12 mouse cellular contexts compared by ENCODE assay signal in the genomic region with DNA sequence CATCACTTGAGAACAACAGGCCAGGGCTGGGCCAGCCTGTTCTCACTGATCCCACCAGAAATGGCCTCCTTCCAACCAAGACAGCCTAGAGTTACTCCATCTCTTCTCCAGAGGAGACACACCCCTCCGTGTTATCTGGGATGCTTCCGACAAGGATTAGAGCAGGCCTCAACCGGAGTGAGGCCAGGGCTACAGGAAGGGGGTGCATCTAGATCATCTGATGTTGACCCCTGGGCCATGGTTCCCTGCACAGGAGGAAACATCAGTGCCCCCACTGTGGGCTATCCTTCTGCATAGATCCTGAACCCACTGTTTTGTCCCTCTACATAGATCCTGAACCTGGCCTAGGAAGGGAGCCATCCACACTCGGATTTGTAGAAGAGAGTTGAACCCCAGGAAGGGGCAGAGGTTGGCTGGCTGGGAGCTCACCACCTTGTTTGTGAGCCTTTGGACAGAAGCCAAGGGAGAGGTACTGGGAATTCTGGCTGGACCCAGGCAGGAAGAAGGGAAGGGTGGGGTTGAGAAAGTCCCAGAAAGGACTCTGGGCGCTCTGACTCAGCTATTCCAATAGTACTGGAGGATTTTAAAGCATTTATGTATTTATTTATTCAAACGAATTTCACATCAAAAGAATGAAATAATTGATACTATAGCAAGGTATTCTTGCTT.
A peak's percentile ranks its signal among the peaks of the same experiment; 100 is the strongest.
DNase-seq lines count a peak whose midpoint lies in the region; ATAC-seq and TF ChIP-seq lines count a peak whose summit lies in the region.
"Had no signal": no experiment of that assay in that cellular context is flagged by ENCODE, and none has a peak within 500 bp of the region (broad histone marks: within the 10 kb centered on the region; RNA-seq: fewer than 3 reads in every experiment).

No protein-coding gene starts in this region.

- no peak overlapping the region for H3K4me2 ChIP-seq in heart, postnatal 0 days (ENCODE audit: low read depth, low read length)
- H3K4me2 ChIP-seq: embryonic facial prominence, embryonic 12.5 days had no signal

- peaks cover 69% of the 10 kb centered on the region for H3K36me3 ChIP-seq in heart, postnatal 0 days (replicated peaks; ENCODE audit: control insufficient read depth, insufficient read depth, low read length)

- H3K9me3 ChIP-seq in heart, postnatal 0 days (replicated peaks; ENCODE audit: control insufficient read depth, low read length): no peaks in the 10 kb centered on the region
- H3K9me3 ChIP-seq: embryonic facial prominence, embryonic 12.5 days had no signal

- H3K4me3 ChIP-seq in heart, postnatal 0 days (ENCODE audit: low read depth, low read length): no peak overlapping the region
- H3K4me3 ChIP-seq: embryonic facial prominence, embryonic 12.5 days had no signal

- 0 out of 2 replicates have a peak, but pooled peaks have one; percentile 9 for ATAC-seq in heart, postnatal 0 days (ENCODE audit: insufficient read depth, low read depth)
- ATAC-seq: midbrain, embryonic 16.5 days; Patski had no signal

- TF ChIP-seq EP300 in heart, postnatal 0 days (IDR thresholded peaks at IDR 0.05; ENCODE audit: low read depth): no peak

- peak; percentile 56 for DNase-seq in adrenal gland, adult 2 months
- no peak for DNase-seq in adrenal gland, postnatal 4 days (ENCODE audit: low spot score in 2 of 2)
- DNase-seq in kidney, adult 9 months: peak; percentile 71
- no peak for DNase-seq in kidney, adult 11 months
- no peak for DNase-seq in heart, postnatal 0 days (ENCODE audit: low spot score)
- DNase-seq in lung, postnatal 14 days: peak; percentile 28
- DNase-seq in layer of hippocampus, postnatal 36 days: no peak
- no peak for DNase-seq in layer of hippocampus, adult 18-20 months (ENCODE audit: low spot score in 2 of 2)
- DNase-seq: gastrocnemius, postnatal 36 days had no signal

- H3K27ac ChIP-seq in heart, postnatal 0 days (ENCODE audit: low read depth): 0 out of 2 replicates have a peak overlapping the region, but pooled peaks have one; percentile 2
- H3K27ac ChIP-seq: embryonic facial prominence, embryonic 12.5 days had no signal

- no peaks in the 10 kb centered on the region for H3K27me3 ChIP-seq in heart, postnatal 0 days (ENCODE audit: control insufficient read depth, insufficient read depth, low read length)
- H3K27me3 ChIP-seq: embryonic facial prominence, embryonic 12.5 days; Patski had no signal

- no peaks in the 10 kb centered on the region for H3K4me1 ChIP-seq in heart, postnatal 0 days (ENCODE audit: control insufficient read depth, insufficient read depth)

- no peak overlapping the region for H3K9ac ChIP-seq in heart, postnatal 0 days (replicated peaks; ENCODE audit: low read depth, low read length)
- H3K9ac ChIP-seq: embryonic facial prominence, embryonic 12.5 days had no signal

- 42% methylated on average over 6 of the region's 6 CpGs for WGBS in heart, postnatal 0 days

- TF ChIP-seq CTCF in heart, postnatal 0 days (IDR thresholded peaks at IDR 0.05; ENCODE audit: low read depth): no peak

Comparison
In these comparisons a context has a peak if more than half of its experiments do, and no peak if none do; other contexts are left out.
1. DNase-seq: peak in adrenal gland, adult 2 months (single experiment), kidney, adult 9 months (single experiment) and lung, postnatal 14 days (single experiment); none in adrenal gland, postnatal 4 days (0 of 2), kidney, adult 11 months (single experiment), heart, postnatal 0 days (single experiment), layer of hippocampus, postnatal 36 days (0 of 2) and layer of hippocampus, adult 18-20 months (0 of 2).